Mouse (Mus musculus) stomach, postnatal 0 days (tissue): ENCODE measurements at regions not wholly inside any gene's neighbourhood (a gene's known extent, or its start where the extent isn't known, plus 50 kb on each side); places are given as distances from the start of the nearest gene placed in this dataset.

Experiments
- ATAC-seq: fragments of 200-750 bp; cut with Nextera tagmentation; 2 replicates; pipeline ENCODE4 v1.8.0; 2017; ENCODE audit not compliant: low FRiP score, low TSS enrichment
- DNase-seq: peaks from one replicate; pipeline ENCODE4 v3.0.0-alpha.2; 2016; ENCODE audit warnings: low spot score
- H3K27ac ChIP-seq: fragments of 300-500 bp; sonication (generic); replicated peaks from 2 replicates; pipeline ENCODE4 v1.5.1; 2014; ENCODE audit warnings: mild to moderate bottlenecking, control low read depth
- H3K27me3 ChIP-seq: fragments of 300-500 bp; sonication (generic); 2 replicates; pipeline ENCODE4 v1.6.1; 2014; ENCODE audit warnings: low read length; ENCODE audit not compliant: control insufficient read depth, insufficient read depth
- H3K36me3 ChIP-seq: fragments of 300-500 bp; sonication (generic); 2 replicates; pipeline ENCODE4 v1.6.1; 2014; ENCODE audit warnings: low read length, mixed read lengths; ENCODE audit not compliant: control insufficient read depth, insufficient read depth
- H3K4me1 ChIP-seq: fragments of 300-500 bp; sonication (generic); replicated peaks from 2 replicates; pipeline ENCODE4 v1.6.1; 2014; ENCODE audit warnings: antibody characterized with exemption; ENCODE audit not compliant: control insufficient read depth, insufficient read depth
- H3K4me2 ChIP-seq: fragments of 300-500 bp; sonication (generic); replicated peaks from 2 replicates; pipeline ENCODE4 v1.6.1; 2014; ENCODE audit warnings: low read depth, mild to moderate bottlenecking, control low read depth, moderate library complexity
- H3K4me3 ChIP-seq: fragments of 300-500 bp; sonication (generic); 2 replicates; pipeline ENCODE4 v1.5.1; 2014; ENCODE audit warnings: low read depth, low read length, control low read depth
- H3K9ac ChIP-seq: fragments of 300-500 bp; sonication (generic); 2 replicates; pipeline ENCODE4 v1.6.1; 2014; ENCODE audit warnings: mild to moderate bottlenecking, low read length, control low read depth, mixed read lengths
- H3K9me3 ChIP-seq: fragments of 300-500 bp; sonication (generic); 2 replicates; pipeline ENCODE4 v1.6.1; 2016; ENCODE audit warnings: low read length; ENCODE audit not compliant: control insufficient read depth
- CTCF ChIP-seq: IDR thresholded peaks from 2 replicates; pipeline ENCODE4 v1.5.1; 2016; ENCODE audit warnings: antibody characterized with exemption, low read depth, mild to moderate bottlenecking, moderate library complexity
- EP300 ChIP-seq: optimal IDR thresholded peaks from 2 replicates; pipeline ENCODE3; 2016; ENCODE audit warnings: antibody characterized with exemption
- WGBS: fragments of 180-500 bp; shearing (Covaris S2); extraction: QIAGEN DNeasy Blood & Tissue Kit; methylation state at CpG from one replicate; pipeline ENCODE4 v1.1.7; 2014; 5-methylcytosine and 5-hydroxymethylcytosine counted together

- Histone ChIP-seq H3K36me3 (no peaks in the 10 kb centered on the region), H3K4me2 (no peak overlapping the region), H3K27me3 (no peaks in the 10 kb centered on the region), H3K9me3 (no peaks in the 10 kb centered on the region), H3K27ac (no peak overlapping the region), H3K4me1 (no peaks in the 10 kb centered on the region), H3K4me3 (no peak overlapping the region), H3K9ac (no peak overlapping the region)
- ATAC-seq = no peak
- DNase-seq = peak; percentile 39
- no peak for TF ChIP-seq EP300
- no peak for TF ChIP-seq CTCF
- 51% methylated on average over 3 of the region's 3 CpGs for whole genome bisulfite sequencing
Observed at GRCm38 (mm10) chr9:98663011-98663410, 61.6 kb upstream of the Mrps22 start.

- Histone ChIP-seq H3K4me2 (no peak overlapping the region), H3K36me3 (no peaks in the 10 kb centered on the region), H3K9ac (no peak overlapping the region), H3K4me1 (no peaks in the 10 kb centered on the region), H3K4me3 (no peak overlapping the region), H3K27me3 (no peaks in the 10 kb centered on the region), H3K9me3 (no peaks in the 10 kb centered on the region), H3K27ac (no peak overlapping the region)
- TF ChIP-seq EP300 (no peak), CTCF (no peak)
- 70% methylated on average over 2 of the region's 2 CpGs for WGBS
- ATAC-seq = no peak
- no peak for DNase-seq
Observed at GRCm38 (mm10) chr9:98651681-98652080, 50.2 kb upstream of the Mrps22 start.
